8 mouse cellular contexts compared by ENCODE assay signal in the genomic region with DNA sequence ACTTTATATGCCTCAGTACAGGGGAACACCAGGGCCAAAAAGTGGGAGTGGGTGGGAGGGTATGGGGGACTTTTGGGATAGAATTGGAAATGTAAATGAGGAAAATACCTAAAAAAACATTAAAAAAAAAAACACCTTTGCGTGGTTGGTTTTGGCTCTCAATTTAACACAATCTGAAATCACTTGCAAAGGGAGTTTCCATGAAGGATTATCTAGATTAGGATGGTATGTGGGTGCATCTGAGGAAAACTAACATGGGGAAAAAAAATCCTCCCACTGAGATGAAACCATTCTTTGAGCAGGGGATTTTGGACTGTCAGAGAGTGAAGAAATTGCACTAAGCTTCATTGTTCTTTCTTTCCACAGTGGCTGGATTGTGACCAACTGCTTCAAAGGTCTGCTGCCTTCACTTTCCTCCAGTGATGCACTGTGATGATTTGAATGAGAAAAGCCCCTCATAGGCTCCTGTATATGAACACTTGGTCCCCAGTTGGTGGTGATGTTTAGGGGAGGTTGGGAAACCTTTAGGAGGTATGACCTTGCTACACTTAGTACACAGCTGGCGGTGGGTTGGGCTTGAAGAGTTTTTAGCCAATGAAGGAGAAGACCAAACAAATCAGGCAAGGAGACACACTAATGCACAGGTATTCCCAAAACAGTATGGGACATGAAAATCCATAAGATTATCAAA. TPM values are rescaled to one million over a fixed set of nuclear protein-coding genes. Genes with fewer than 3 reads are reported as not detected.
DNase-seq lines count a peak whose midpoint lies in the region; ATAC-seq lines count a peak whose summit lies in the region.

No protein-coding gene starts in this region.

- 89% methylated on average over 2 of the region's 2 CpGs for WGBS in kidney, embryonic 15.5 days
- 88% methylated on average over 2 of the region's 2 CpGs for WGBS in hindbrain, embryonic 13.5 days
- 94% methylated on average over 2 of the region's 2 CpGs for WGBS in forebrain, embryonic 14.5 days
- WGBS in heart, embryonic 11.5 days (ENCODE audit: insufficient replicate concordance), result 82% methylated on average over 2 of the region's 2 CpGs

- peak overlapping the region; percentile 83 for H3K27ac ChIP-seq in kidney, embryonic 15.5 days
- H3K27ac ChIP-seq in hindbrain, embryonic 13.5 days, result no peak overlapping the region
- H3K27ac ChIP-seq in forebrain, embryonic 14.5 days (ENCODE audit: low read depth, low read length), result no peak overlapping the region
- H3K27ac ChIP-seq in heart, embryonic 11.5 days (ENCODE audit: low read depth, low read length), result no peak overlapping the region

- peak overlapping the region; percentile 61 for H3K4me3 ChIP-seq in kidney, embryonic 15.5 days (replicated peaks)
- no peak overlapping the region for H3K4me3 ChIP-seq in hindbrain, embryonic 13.5 days
- H3K4me3 ChIP-seq in forebrain, embryonic 14.5 days (ENCODE audit: low read depth, low read length), result no peak overlapping the region
- H3K4me3 ChIP-seq in heart, embryonic 11.5 days (ENCODE audit: low read depth, low read length), result no peak overlapping the region

- peak; percentile 47 to 50 for DNase-seq in B cell, adult 2 months
- DNase-seq in ES-CJ7 (ENCODE audit: low read depth, low spot score), result peak; percentile 31
- no peak for DNase-seq in urinary bladder, postnatal 4 days (ENCODE audit: low spot score in 2 of 2)
- DNase-seq in forebrain, embryonic 14.5 days (ENCODE audit: low spot score), result no peak

- H3K9me3 ChIP-seq in kidney, embryonic 15.5 days (replicated peaks), result no peaks in the 10 kb centered on the region
- H3K9me3 ChIP-seq in hindbrain, embryonic 13.5 days, result no peaks in the 10 kb centered on the region
- no peaks in the 10 kb centered on the region for H3K9me3 ChIP-seq in forebrain, embryonic 14.5 days (replicated peaks; ENCODE audit: control insufficient read depth, low read length)
- no peaks in the 10 kb centered on the region for H3K9me3 ChIP-seq in heart, embryonic 11.5 days (replicated peaks; ENCODE audit: control insufficient read depth, low read length)

- H3K9ac ChIP-seq in kidney, embryonic 15.5 days, result no peak overlapping the region
- H3K9ac ChIP-seq in hindbrain, embryonic 13.5 days, result no peak overlapping the region
- H3K9ac ChIP-seq in forebrain, embryonic 14.5 days (ENCODE audit: low read length), result no peak overlapping the region
- H3K9ac ChIP-seq in heart, embryonic 11.5 days (ENCODE audit: low read depth, low read length), result no peak overlapping the region

- no peaks in the 10 kb centered on the region for H3K36me3 ChIP-seq in kidney, embryonic 15.5 days
- H3K36me3 ChIP-seq in hindbrain, embryonic 13.5 days, result no peaks in the 10 kb centered on the region
- H3K36me3 ChIP-seq in forebrain, embryonic 14.5 days (ENCODE audit: control insufficient read depth, insufficient read depth, low read length), result no peaks in the 10 kb centered on the region
- H3K36me3 ChIP-seq in heart, embryonic 11.5 days (ENCODE audit: control insufficient read depth, insufficient read depth, low read length), result no peaks in the 10 kb centered on the region

- no peaks in the 10 kb centered on the region for H3K27me3 ChIP-seq in kidney, embryonic 15.5 days
- no peaks in the 10 kb centered on the region for H3K27me3 ChIP-seq in hindbrain, embryonic 13.5 days
- H3K27me3 ChIP-seq in forebrain, embryonic 14.5 days (replicated peaks; ENCODE audit: control insufficient read depth, insufficient read depth, low read length), result no peaks in the 10 kb centered on the region
- H3K27me3 ChIP-seq in heart, embryonic 11.5 days (ENCODE audit: control insufficient read depth, insufficient read depth, low read length), result no peaks in the 10 kb centered on the region

- ATAC-seq in kidney, embryonic 15.5 days (replicated peaks; ENCODE audit: low FRiP score), result no peak
- peak; percentile 7; the same call in 1 of the 2 replicates for ATAC-seq in megakaryocyte progenitor cell, adult 5-6 weeks (replicated peaks; ENCODE audit: poor library complexity)
- ATAC-seq in hindbrain, embryonic 13.5 days (ENCODE audit: low FRiP score), result no peak
- ATAC-seq in forebrain, embryonic 14.5 days, result no peak
- no peak for ATAC-seq in heart, embryonic 11.5 days (replicated peaks; ENCODE audit: insufficient number of reproducible peaks, low FRiP score, low TSS enrichment)

- peak overlapping the region; percentile 73 for H3K4me2 ChIP-seq in kidney, embryonic 15.5 days
- H3K4me2 ChIP-seq in hindbrain, embryonic 13.5 days, result no peak overlapping the region
- no peak overlapping the region for H3K4me2 ChIP-seq in forebrain, embryonic 14.5 days (ENCODE audit: low read length)
- no peak overlapping the region for H3K4me2 ChIP-seq in heart, embryonic 11.5 days

- peaks cover 11% of the 10 kb centered on the region for H3K4me1 ChIP-seq in kidney, embryonic 15.5 days
- H3K4me1 ChIP-seq in hindbrain, embryonic 13.5 days (replicated peaks), result 0 out of 2 replicates have a peak, but pooled peaks cover 2% of the 10 kb centered on the region
- no peaks in the 10 kb centered on the region for H3K4me1 ChIP-seq in forebrain, embryonic 14.5 days (ENCODE audit: control insufficient read depth, insufficient read depth, low read length)
- no peaks in the 10 kb centered on the region; the same call in 1 of the 2 replicates for H3K4me1 ChIP-seq in heart, embryonic 11.5 days (ENCODE audit: control insufficient read depth, insufficient read depth, low read length)

RNA-seq across cellular contexts. Expression of a gene that starts 38.4 kb away (rescaled TPM):
- not detected in 2 replicates for polyA plus RNA-seq in kidney, embryonic 15.5 days (2015; fragmentation: Nextera tagmentation; extraction: Ambion mirVana)
- total RNA-seq in megakaryocyte progenitor cell, adult 5-6 weeks (2015), result 128 and 146 TPM in 2 replicates
- 109 and 150 TPM in 2 replicates for total RNA-seq in megakaryocyte progenitor cell, adult 5-6 weeks (2017)
- polyA plus RNA-seq in hindbrain, embryonic 13.5 days (2015; fragmentation: Nextera tagmentation; extraction: Ambion mirVana), result not detected in 2 replicates
- polyA plus RNA-seq in forebrain, embryonic 14.5 days (2014; fragmentation: Nextera tagmentation; extraction: Ambion mirVana), result not detected in 2 replicates
- polyA plus RNA-seq in heart, embryonic 11.5 days (2014; fragmentation: Nextera tagmentation; extraction: Ambion mirVana), result not detected in 2 replicates

RNA-seq across cellular contexts. Expression of a gene that starts 56.4 kb away (rescaled TPM):
- polyA plus RNA-seq in kidney, embryonic 15.5 days (2015; fragmentation: Nextera tagmentation; extraction: Ambion mirVana), result 0.51 and 1.1 TPM in 2 replicates
- 16.8 and 26.4 TPM in 2 replicates for total RNA-seq in megakaryocyte progenitor cell, adult 5-6 weeks (2015)
- total RNA-seq in megakaryocyte progenitor cell, adult 5-6 weeks (2017), result 101 and 118 TPM in 2 replicates
- not detected in 2 replicates for polyA plus RNA-seq in hindbrain, embryonic 13.5 days (2015; fragmentation: Nextera tagmentation; extraction: Ambion mirVana)
- polyA plus RNA-seq in forebrain, embryonic 14.5 days (2014; fragmentation: Nextera tagmentation; extraction: Ambion mirVana), result not detected in 2 replicates
- 0.18 TPM in 1 of 2 replicates, not detected in the other for polyA plus RNA-seq in heart, embryonic 11.5 days (2014; fragmentation: Nextera tagmentation; extraction: Ambion mirVana)

Comparison
In these comparisons a context has a peak if more than half of its experiments do, and no peak if none do; other contexts are left out.
1. DNase-seq: peak in B cell, adult 2 months (2 of 2) and ES-CJ7 (single experiment); none in urinary bladder, postnatal 4 days (0 of 2) and forebrain, embryonic 14.5 days (single experiment).